Comparison of ENCODE assay signal across 36 mouse cellular contexts in the genomic region with DNA sequence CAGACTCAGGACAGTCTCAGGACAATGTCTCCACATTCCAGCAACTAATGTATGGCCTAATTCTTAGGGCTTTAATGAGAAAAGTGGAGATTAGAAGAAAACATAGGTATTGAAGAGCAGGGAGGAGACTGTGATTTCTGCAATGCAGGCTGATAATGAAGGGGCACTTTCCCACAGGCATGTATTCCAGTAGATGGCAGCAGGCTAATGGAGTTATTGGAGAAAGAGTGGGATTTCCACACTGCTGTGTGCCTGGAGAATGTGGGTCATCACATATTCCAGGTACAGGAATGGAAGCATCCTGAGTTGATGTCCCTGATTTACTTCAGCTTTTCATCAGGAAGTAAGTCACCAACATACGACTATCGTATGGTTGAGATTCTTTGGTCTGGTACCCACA.
DNase-seq lines count a peak whose midpoint lies in the region; ATAC-seq and TF ChIP-seq lines count a peak whose summit lies in the region.
"Had no signal": no experiment of that assay in that cellular context is flagged by ENCODE, and none has a peak within 500 bp of the region (broad histone marks: within the 10 kb centered on the region; RNA-seq: fewer than 3 reads in every experiment).

No protein-coding gene starts in this region.

- no peaks in the 10 kb centered on the region for H3K36me3 ChIP-seq in forebrain, postnatal 0 days (ENCODE audit: insufficient read depth)
- no peaks in the 10 kb centered on the region for H3K36me3 ChIP-seq in forebrain, embryonic 16.5 days (ENCODE audit: control insufficient read depth, insufficient read depth)
- H3K36me3 ChIP-seq: embryonic facial prominence, embryonic 13.5 days; forebrain, embryonic 10.5 days; forebrain, embryonic 15.5 days; heart, embryonic 10.5 days; heart, embryonic 15.5 days; hindbrain, embryonic 15.5 days; kidney, embryonic 15.5 days; limb, embryonic 10.5 days; limb, embryonic 15.5 days; liver, embryonic 13.5 days; neural tube, embryonic 12.5 days had no signal

- ATAC-seq in forebrain, postnatal 0 days, result no peak
- ATAC-seq in forebrain, embryonic 16.5 days, result no peak
- ATAC-seq: activated CD4-positive, CD25-positive, alpha-beta regulatory T cell, adult 4 months; forebrain, embryonic 15.5 days; lung, postnatal 0 days; midbrain, embryonic 16.5 days had no signal

- H3K4me3 ChIP-seq in forebrain, postnatal 0 days (ENCODE audit: low read depth, low read length), result no peak overlapping the region
- no peak overlapping the region for H3K4me3 ChIP-seq in forebrain, embryonic 16.5 days (replicated peaks; ENCODE audit: low read length)
- no peak overlapping the region for H3K4me3 ChIP-seq in layer of hippocampus, adult 2 months
- H3K4me3 ChIP-seq: embryonic facial prominence, embryonic 13.5 days; forebrain, embryonic 10.5 days; forebrain, embryonic 15.5 days; heart, embryonic 10.5 days; heart, embryonic 15.5 days; hindbrain, embryonic 15.5 days; kidney, embryonic 15.5 days; limb, embryonic 10.5 days; limb, embryonic 15.5 days; liver, embryonic 13.5 days; myocyte; neural tube, embryonic 12.5 days had no signal

- no peaks in the 10 kb centered on the region for H3K27me3 ChIP-seq in forebrain, postnatal 0 days (ENCODE audit: insufficient read depth, low read length)
- H3K27me3 ChIP-seq in forebrain, embryonic 16.5 days (replicated peaks; ENCODE audit: control insufficient read depth, insufficient read depth, low read length), result no peaks in the 10 kb centered on the region
- H3K27me3 ChIP-seq: CH12.LX; embryonic facial prominence, embryonic 13.5 days; forebrain, embryonic 15.5 days; heart, embryonic 15.5 days; hindbrain, embryonic 15.5 days; kidney, embryonic 15.5 days; limb, embryonic 15.5 days; liver, embryonic 13.5 days; neural tube, embryonic 12.5 days had no signal

- no peaks in the 10 kb centered on the region for H3K4me1 ChIP-seq in forebrain, postnatal 0 days (ENCODE audit: insufficient read depth)
- H3K4me1 ChIP-seq in forebrain, embryonic 16.5 days (replicated peaks; ENCODE audit: control insufficient read depth, insufficient read depth, low read length), result no peaks in the 10 kb centered on the region
- H3K4me1 ChIP-seq: embryonic facial prominence, embryonic 13.5 days; forebrain, embryonic 10.5 days; forebrain, embryonic 15.5 days; heart, embryonic 10.5 days; heart, embryonic 15.5 days; hindbrain, embryonic 15.5 days; kidney, embryonic 15.5 days; limb, embryonic 10.5 days; limb, embryonic 15.5 days; liver, embryonic 13.5 days; neural tube, embryonic 12.5 days had no signal

- H3K27ac ChIP-seq in forebrain, postnatal 0 days (ENCODE audit: low read depth, low read length), result no peak overlapping the region
- no peak overlapping the region for H3K27ac ChIP-seq in forebrain, embryonic 16.5 days (ENCODE audit: low read length)
- no peak overlapping the region for H3K27ac ChIP-seq in layer of hippocampus, adult 2 months
- H3K27ac ChIP-seq: embryonic facial prominence, embryonic 13.5 days; forebrain, embryonic 10.5 days; forebrain, embryonic 15.5 days; heart, embryonic 10.5 days; heart, embryonic 15.5 days; hindbrain, embryonic 15.5 days; kidney, embryonic 15.5 days; limb, embryonic 10.5 days; limb, embryonic 15.5 days; liver, embryonic 13.5 days; macrophage; neural tube, embryonic 12.5 days had no signal

- peak; percentile 36 for TF ChIP-seq CTCF in forebrain, postnatal 0 days (IDR thresholded peaks at IDR 0.05; ENCODE audit: low read depth)
- peak; percentile 67 for TF ChIP-seq CTCF in layer of hippocampus, adult 2 months (conservative IDR thresholded peaks at IDR 0.05)

- no peak for DNase-seq in forebrain, postnatal 0 days
- DNase-seq in layer of hippocampus, adult 2 months (ENCODE audit: low spot score in 2 of 2), result peak in 1 of 2 experiments; percentile 0
- DNase-seq in layer of hippocampus, postnatal 36 days, result no peak
- peak; percentile 5 for DNase-seq in right cerebral cortex, adult 18-20 months
- DNase-seq in right cerebral cortex, postnatal 36 days (ENCODE audit: low spot score in 2 of 2), result no peak
- DNase-seq in telencephalon, adult 2 months (ENCODE audit: low read depth, low spot score), result peak; percentile 10
- no peak for DNase-seq in heart, adult 11 months
- DNase-seq: adrenal gland, adult 2 months; adrenal gland, postnatal 36 days; cerebellum, adult 8-10 months; cerebellum, postnatal 25 days; embryo, embryonic 11 days; gastrocnemius, postnatal 14 days; kidney, adult 18-20 months; kidney, postnatal 36 days; liver, embryonic 13.5 days; lung, adult 18-20 months; right cerebral cortex, postnatal 4 days; thymus, postnatal 4 days had no signal

- 93% methylated on average over 2 of the region's 2 CpGs for WGBS in forebrain, postnatal 0 days
- 93% methylated on average over 2 of the region's 2 CpGs for WGBS in forebrain, embryonic 16.5 days

- no peak overlapping the region for H3K4me2 ChIP-seq in forebrain, postnatal 0 days (ENCODE audit: low read depth)
- no peak overlapping the region for H3K4me2 ChIP-seq in forebrain, embryonic 16.5 days (ENCODE audit: low read length)
- H3K4me2 ChIP-seq: embryonic facial prominence, embryonic 13.5 days; forebrain, embryonic 15.5 days; heart, embryonic 15.5 days; hindbrain, embryonic 15.5 days; kidney, embryonic 15.5 days; limb, embryonic 15.5 days; liver, embryonic 13.5 days; neural tube, embryonic 12.5 days had no signal

- no peaks in the 10 kb centered on the region for H3K9me3 ChIP-seq in forebrain, postnatal 0 days (ENCODE audit: low read length)
- no peaks in the 10 kb centered on the region for H3K9me3 ChIP-seq in forebrain, embryonic 16.5 days (ENCODE audit: control insufficient read depth, low read length)
- H3K9me3 ChIP-seq: embryonic facial prominence, embryonic 13.5 days; forebrain, embryonic 10.5 days; forebrain, embryonic 15.5 days; heart, embryonic 10.5 days; heart, embryonic 15.5 days; hindbrain, embryonic 15.5 days; kidney, embryonic 15.5 days; limb, embryonic 10.5 days; limb, embryonic 15.5 days; liver, embryonic 13.5 days; neural tube, embryonic 12.5 days had no signal

- no peak overlapping the region for H3K9ac ChIP-seq in forebrain, postnatal 0 days
- H3K9ac ChIP-seq in forebrain, embryonic 16.5 days (replicated peaks; ENCODE audit: low read depth, low read length), result no peak overlapping the region
- H3K9ac ChIP-seq: embryonic facial prominence, embryonic 13.5 days; forebrain, embryonic 15.5 days; heart, embryonic 15.5 days; hindbrain, embryonic 15.5 days; kidney, embryonic 15.5 days; limb, embryonic 15.5 days; liver, embryonic 13.5 days; neural tube, embryonic 12.5 days had no signal

Comparison
In these comparisons a context has a peak if more than half of its experiments do, and no peak if none do; other contexts are left out.
1. DNase-seq: peak in right cerebral cortex, adult 18-20 months (single experiment) and telencephalon, adult 2 months (single experiment); none in forebrain, postnatal 0 days (single experiment), layer of hippocampus, postnatal 36 days (0 of 2), right cerebral cortex, postnatal 36 days (0 of 2) and heart, adult 11 months (single experiment).